Mouse (Mus musculus): ENCODE results near the gene Olfr487. TPM values are rescaled to one million over a fixed set of nuclear protein-coding genes. Genes with fewer than 3 reads are reported as not detected.
"Not testable (repeated sequence)": the region's sequence is repeated elsewhere in the genome, so short reads cannot be mapped to it uniquely, and the experiment has no call there.

Gene Olfr487
- total RNA-seq (2021) = not detected
- long read RNA-seq, experiment 1 = 0 reads
- long read RNA-seq, experiment 2 = 0 reads

DNA sequence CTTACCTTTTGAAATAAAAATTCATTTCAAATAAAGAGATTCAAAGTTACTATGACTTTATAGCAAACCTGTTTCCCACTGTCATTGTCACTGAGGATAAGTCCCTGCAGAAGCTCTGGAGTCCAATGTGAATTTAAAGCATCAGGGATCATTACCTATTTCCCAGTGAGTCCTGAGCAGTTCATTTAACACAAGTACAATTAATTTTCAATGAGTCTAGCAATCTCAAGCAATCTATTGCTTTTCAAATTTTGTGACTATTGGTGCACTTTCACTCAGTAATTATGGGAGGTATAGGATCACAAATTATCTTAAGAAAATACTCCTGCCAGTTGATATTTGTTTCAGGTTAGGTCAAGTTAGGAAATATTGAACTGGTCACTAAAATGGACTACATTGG, at the start of gene Olfr487:
Gene Olfr487, minus strand, starts transcription at position 101 of the 400 bp plus-strand sequence.
- not testable (repeated sequence) for DNase-seq

- DNase-seq = no peak
Observed at GRCm38 (mm10) chr7:108258247-108258646, 43.8 kb upstream of the Olfr487 start, which contains the start of gene Olfr488. Gene Olfr488, minus strand, starts transcription at chr7:108258347.

DNA sequence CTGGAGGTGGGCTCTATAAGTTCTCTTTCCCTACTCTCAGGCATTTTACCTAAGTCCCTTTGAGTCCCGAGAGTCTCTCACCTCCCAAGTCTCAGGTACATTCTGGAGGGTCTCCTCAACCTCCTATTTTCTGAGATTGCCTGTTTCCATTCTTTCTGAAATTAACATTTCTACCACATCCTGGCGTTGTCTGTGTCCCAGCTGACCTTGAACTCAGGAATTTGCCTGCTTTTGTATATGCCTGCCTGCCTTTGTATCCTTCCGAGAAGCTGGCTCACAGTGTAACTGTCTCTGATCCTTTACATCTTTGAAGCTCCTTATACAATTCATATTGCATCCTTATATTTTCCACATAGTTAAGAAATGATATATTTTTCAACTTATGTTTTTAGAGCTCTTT, 19.1 kb upstream of the Olfr487 start:
- no peak for DNase-seq

DNA sequence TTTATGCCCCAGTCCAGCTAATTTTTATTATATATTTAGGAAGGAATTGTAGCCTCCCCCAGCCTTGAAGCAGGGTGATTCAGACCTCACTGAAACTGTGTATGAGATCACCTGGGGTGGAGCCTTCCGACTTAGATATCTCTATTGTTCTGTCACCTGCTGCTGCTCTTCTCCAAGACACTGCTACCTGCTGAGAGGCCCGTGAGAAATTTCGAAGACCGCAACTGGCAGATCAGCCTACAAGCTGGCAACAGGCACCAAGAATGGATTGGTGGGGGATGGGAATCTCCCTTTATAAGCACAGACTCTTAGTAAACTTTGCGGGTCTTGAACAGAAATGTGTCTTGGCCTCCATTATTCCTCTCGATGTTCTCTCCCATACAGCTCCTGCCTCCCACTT, 17.5 kb downstream of the Olfr487 start:
- no peak for DNase-seq

DNA sequence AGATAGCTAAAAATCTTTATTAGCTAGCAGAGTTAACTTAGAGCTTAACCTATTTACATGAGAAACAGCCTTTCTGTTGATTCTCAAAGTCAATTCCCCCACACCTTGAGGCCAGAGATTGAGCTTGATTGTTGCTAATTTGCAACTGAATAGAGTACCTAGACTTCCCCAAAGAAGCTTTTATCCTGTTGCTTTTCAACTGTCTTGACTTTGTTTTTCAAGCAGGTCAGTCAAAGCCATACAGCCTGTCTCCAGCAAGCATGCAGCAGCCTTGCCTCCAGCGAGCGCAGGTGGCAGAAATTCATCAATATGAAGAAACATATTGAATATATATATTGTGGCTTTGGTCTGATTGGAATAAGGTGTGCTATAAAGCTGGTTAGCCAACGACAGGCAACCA, 18.1 kb downstream of the Olfr487 start:
- DNase-seq = not testable (repeated sequence)

GRCm38 (mm10) chr7:108192714-108193113, 21.7 kb downstream of the Olfr487 start:
- DNase-seq = not testable (repeated sequence)

GRCm38 (mm10) chr7:108191196-108191595, 23.2 kb downstream of the Olfr487 start:
- DNase-seq = not testable (repeated sequence)

- DNase-seq = not testable (repeated sequence)
Observed at GRCm38 (mm10) chr7:108185237-108185636, 29.2 kb downstream of the Olfr487 start.

- DNase-seq = not testable (repeated sequence)
Observed at GRCm38 (mm10) chr7:108184401-108184800, 30.0 kb downstream of the Olfr487 start.

DNA sequence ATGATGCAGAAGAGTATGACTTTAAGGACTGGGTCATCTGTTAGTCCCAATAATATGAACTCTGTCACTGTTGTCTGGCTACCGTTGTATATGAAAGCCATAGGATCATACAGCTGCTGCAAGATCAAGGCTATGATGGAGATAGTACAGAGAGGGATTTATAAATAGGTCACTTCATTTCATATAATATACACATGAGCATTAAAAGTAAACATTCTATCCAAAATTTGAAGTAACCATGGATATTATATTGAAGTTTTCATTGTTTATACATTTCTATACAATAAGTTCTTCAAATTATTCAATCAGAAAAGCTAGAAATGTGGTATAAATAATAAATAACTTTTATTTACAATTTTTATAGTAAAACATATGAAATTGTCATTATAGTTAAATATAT, 41.8 kb downstream of the Olfr487 start, which contains the start of gene Olfr486:
Gene Olfr486, minus strand, starts transcription at position 101 of the 400 bp plus-strand sequence.
- DNase-seq = not testable (repeated sequence)

GRCm38 (mm10) chr7:108159771-108160170, 54.7 kb downstream of the Olfr487 start, which contains the start of gene Olfr485:
Gene Olfr485, minus strand, starts transcription at chr7:108159871.
- DNase-seq = no peak

Other genes starting within 250 kb of the Olfr487 start
- gene Olfr476, start 249.8 kb downstream of the Olfr487 start, total RNA-seq (2021) = not detected
- gene Olfr477, start 227.9 kb downstream of the Olfr487 start, total RNA-seq (2021) = under 1 TPM in 1 of 2 experiments, not detected in 1; 0.09 TPM
- gene Olfr478, start 180.6 kb downstream of the Olfr487 start, total RNA-seq (2021) = not detected
- not detected for gene Olfr479, start 163.9 kb downstream of the Olfr487 start, total RNA-seq (2021)
- gene Olfr480, start 147.3 kb downstream of the Olfr487 start, total RNA-seq (2021) = not detected
- gene Olfr481, start 134.8 kb downstream of the Olfr487 start, total RNA-seq (2021) = not detected
- 1 to 10 TPM; 1.7 TPM for gene Olfr482, start 117.0 kb downstream of the Olfr487 start, total RNA-seq (2021)
- gene Olfr483, start 113.8 kb downstream of the Olfr487 start, total RNA-seq (2021) = not detected
- not detected for gene Olfr484, start 87.2 kb downstream of the Olfr487 start, total RNA-seq (2021)
- not detected for gene Olfr485, start 54.8 kb downstream of the Olfr487 start, total RNA-seq (2021)
- not detected for gene Olfr486, start 41.9 kb downstream of the Olfr487 start, total RNA-seq (2021)
- not detected for gene Olfr488, start 43.7 kb upstream of the Olfr487 start, total RNA-seq (2021)
- gene Olfr490, start 74.3 kb upstream of the Olfr487 start, total RNA-seq (2021) = not detected
- gene Olfr491, start 98.8 kb upstream of the Olfr487 start, total RNA-seq (2021) = not detected
- not detected for gene Olfr492, start 109.0 kb upstream of the Olfr487 start, total RNA-seq (2021)
- gene Olfr493, start 132.3 kb upstream of the Olfr487 start, total RNA-seq (2021) = not detected
- gene Olfr494, start 150.7 kb upstream of the Olfr487 start, total RNA-seq (2021) = not detected
- not detected for gene Olfr495, start 178.5 kb upstream of the Olfr487 start, total RNA-seq (2021)
- gene Olfr497, start 205.8 kb upstream of the Olfr487 start, total RNA-seq (2021) = not detected